Mouse (Mus musculus) large intestine, adult 2 months (tissue): ENCODE measurements around the gene Actn3. TPM values are rescaled to one million over a fixed set of nuclear protein-coding genes. Genes with fewer than 3 reads are reported as not detected.
"Not testable (repeated sequence)": the region's sequence is repeated elsewhere in the genome, so short reads cannot be mapped to it uniquely, and the experiment has no call there.

ENCODE experiments used
- DNase-seq: peaks from one replicate; pipeline ENCODE4 v3.0.0-alpha.2; 2012; ENCODE audit warnings: low read depth, low spot score
- WGBS: fragments of 180-500 bp; shearing (Covaris S2); methylation state at CpG from one replicate; pipeline ENCODE4 v1.1.7; 2018; 5-methylcytosine and 5-hydroxymethylcytosine counted together
- polyA plus RNA-seq: library from polyadenylated mRNA; depleted of rRNA; stranded (reverse); fragments of >200 nt; gene quantifications from 2 replicates; pipeline ENCODE4 v1.2.3, GENCODE M21; 2012

Gene Actn3
- polyA plus RNA-seq, 1 experiment: 0.66 TPM

DNA sequence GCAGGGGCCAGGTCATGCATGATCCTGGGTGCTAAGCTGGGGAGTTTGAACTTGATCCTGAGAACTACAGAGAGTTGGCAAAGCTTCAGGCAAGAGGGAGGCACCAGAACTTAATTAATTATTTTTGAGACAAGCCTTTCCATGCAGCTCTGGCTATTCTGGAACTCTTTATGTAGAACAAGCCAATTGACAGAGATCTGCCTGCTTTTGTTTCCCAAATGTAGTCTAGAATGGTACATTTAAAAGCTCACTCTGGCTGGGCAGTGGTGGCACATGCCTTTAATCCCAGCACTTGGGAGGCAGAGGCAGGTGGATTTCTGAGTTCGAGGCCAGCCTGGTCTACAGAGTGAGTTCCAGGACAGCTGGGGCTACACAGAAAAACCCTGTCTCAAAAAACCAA lies 3.1 kb downstream of the Actn3 start:
- not testable (repeated sequence) for DNase-seq
- 92% methylated on average over 1 of the region's 1 CpGs for WGBS

DNA sequence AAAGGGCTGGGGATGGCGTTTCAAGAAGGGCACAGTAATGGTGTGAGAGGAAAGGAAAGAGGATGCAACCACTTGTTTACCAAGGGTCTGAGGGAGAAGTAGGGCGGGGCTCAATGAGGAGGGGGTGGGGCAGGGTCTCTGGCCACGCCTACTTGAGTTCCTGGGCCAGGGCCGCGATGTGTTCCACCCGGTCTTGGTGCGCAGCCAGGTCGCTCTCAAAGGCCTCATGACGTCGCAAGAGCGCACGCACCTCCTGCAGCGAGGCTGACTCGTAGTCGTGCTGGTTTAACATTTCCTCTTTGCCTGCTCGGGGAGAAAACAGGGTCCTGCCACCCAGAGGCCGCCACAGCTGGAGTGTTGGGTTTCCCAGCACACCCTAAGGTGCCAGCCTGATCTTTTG lies 12.6 kb downstream of the Actn3 start:
- DNase-seq: no peak
- whole genome bisulfite sequencing: 3% methylated on average over 17 of the region's 17 CpGs

DNA sequence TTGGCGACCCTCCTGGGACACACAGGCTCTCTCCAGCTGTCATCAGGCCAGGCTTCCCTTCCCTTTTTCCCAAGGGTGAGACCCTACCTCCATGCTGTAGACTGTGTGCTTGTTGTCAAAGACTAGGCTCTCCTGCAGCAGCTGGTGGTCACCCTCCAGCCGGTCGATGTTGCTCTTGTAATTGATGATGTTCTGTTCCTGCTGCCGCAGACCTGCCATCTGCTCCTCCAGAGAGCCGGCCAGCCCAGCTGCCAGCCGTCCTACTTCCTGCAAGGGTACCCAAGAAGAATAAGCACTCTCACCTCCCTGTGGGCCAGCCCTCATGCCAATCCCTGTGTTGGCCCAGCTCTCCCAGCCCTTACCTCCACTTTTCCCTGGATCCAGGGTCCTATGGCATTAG lies 14.7 kb downstream of the Actn3 start:
- DNase-seq: no peak
- WGBS: 71% methylated on average over 6 of the region's 6 CpGs

DNA sequence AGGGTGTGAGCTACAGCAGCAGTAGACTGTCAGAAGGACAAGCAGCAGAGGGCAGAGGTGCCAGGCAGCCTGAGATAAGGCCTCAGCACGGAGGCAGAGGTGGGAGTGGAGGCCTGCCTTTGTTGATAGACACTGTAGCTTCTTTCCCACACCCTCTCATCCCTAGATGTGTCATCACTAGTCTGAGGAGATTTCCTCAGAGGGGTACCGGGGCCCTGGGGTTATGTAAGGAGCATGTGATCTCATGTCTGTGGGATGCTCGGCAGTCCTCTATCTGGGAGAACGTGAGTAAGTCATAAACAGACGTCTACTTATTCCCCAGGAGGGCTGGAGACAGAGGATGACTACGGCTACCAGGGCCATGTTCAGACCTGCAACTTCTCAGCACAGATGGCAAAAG lies 18.6 kb downstream of the Actn3 start:
- no peak for DNase-seq
- 62% methylated on average over 6 of the region's 6 CpGs for WGBS

DNA sequence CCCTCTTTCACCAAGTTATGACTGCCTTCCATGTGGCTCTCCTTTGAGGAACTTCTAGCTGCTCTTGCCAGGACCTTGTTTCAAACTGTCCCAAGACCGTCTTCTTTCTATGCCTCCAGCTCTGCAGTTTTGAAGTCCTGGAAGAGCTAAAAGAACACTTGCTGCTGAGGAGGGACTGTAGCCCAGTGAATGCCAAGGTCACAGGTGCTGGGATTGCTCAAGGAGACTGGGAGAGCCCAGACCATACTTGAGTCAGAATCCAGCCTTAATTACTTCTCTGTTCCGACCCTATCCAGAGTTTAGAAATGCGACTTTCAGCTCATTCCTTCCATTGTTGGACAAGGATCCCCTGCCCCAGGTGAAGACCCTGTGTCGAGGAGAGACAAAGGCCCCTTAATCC lies 21.8 kb downstream of the Actn3 start:
- no peak for DNase-seq
- WGBS: 81% methylated on average over 4 of the region's 4 CpGs

DNA sequence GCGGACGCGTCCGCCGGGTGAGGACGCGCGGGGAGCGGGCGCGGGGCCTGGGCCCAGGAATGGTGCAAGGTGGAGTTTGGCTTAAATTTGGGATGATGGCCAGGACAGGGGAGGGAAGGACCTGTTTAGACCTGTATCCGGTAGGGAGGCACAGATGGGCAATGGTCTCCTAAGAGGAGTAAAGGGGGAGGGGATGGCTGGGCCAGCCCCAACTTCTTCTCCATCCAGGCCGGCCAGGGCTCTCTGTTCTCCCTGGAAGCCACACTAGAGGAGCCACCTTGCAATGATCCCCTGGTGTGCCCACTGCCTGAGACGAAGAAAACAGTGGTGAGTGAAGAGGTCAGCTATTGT lies 22.3 kb downstream of the Actn3 start:
- WGBS: 8% methylated on average over 14 of the region's 14 CpGs
- no peak for DNase-seq

DNA sequence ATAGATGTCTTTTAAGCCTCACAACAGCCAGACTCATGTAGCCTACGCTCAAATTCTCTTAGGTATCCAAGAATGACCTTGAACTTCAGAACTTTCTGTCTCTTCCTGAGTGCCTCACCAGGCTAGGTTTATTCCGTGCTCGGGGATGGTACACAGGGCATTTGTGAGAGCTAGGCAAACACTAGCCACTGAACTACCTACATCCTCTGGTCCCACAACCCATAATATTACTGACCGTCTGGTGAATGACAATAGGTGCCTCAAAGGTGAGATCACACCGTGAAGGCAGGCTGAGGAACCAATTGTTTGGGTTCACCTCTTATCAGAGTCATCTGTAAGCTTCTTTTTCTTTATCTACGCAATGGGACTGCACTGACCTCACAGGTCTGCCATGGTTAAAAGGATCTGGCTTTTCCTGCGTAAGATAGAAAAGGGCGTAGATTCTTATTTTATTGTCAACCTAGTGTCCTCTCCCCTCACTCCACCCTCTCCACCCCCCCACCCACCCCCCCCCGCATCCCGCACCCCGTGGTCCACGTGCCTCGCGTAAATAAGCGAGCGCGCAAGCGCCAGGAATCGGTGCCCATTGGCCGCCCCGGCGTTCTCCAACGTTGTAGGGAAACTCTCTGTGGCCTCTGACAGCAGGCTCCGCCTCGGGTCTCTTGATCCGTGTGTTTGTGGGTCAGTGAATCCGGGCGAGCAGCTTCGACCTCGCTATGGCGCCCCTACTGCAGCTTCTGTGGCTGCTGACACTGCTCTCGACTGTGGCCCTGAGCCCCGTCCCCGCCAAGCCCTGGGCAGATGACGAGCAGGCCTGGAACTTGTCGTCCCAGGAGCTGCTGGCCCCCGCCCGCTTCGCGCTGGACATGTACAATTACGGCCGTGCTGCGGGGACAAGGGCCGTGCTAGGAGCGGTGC lies 22.9 kb downstream of the Actn3 start, which contains the start of gene Ctsf:
Gene Ctsf, plus strand, starts transcription at position 579 of the 918 bp plus-strand sequence.
- no peak for DNase-seq
- WGBS: 2% methylated on average over 45 of the region's 45 CpGs

DNA sequence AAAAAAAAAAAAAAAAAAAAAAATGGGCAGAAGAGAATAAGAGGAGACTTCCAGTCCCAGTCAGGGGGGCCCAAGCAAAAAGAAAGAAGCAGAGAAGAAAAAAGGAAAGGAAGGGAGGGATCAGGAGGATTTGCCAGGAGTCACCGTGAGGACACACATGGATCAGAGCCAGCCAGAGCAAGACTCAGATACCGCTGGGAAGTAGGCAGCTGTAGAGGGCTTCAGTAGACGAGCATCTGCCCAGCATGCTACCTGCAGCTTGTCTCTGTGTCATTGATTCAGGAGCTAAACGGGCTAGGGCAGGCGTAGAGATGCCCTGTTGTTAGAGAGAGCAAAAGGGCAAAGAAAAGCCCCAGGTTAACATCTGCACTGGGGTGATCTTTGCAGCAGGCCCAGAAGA lies 27.4 kb downstream of the Actn3 start:
- no peak for DNase-seq
- 50% methylated on average over 5 of the region's 5 CpGs for WGBS

DNA sequence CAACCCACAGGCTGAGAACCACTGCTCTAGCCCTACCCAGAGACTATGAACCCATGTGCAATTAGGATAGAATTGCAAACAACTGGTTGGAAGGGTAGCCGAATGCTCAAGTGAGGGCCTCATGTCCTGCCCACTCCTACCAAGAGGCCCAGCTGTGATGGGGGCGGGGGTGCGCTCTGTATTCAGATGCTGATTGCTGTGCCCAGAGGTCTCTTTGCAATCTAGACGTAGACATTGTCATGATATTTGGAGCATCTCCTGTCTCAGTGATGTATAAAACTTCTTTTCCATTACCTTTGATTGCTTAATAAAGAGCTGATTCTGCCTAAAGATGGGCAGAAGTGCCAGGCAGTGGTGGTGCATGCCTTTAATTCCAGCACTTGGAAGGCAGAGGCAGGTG lies 27.9 kb downstream of the Actn3 start:
- DNase-seq: no peak
- WGBS: 53% methylated on average over 4 of the region's 4 CpGs

DNA sequence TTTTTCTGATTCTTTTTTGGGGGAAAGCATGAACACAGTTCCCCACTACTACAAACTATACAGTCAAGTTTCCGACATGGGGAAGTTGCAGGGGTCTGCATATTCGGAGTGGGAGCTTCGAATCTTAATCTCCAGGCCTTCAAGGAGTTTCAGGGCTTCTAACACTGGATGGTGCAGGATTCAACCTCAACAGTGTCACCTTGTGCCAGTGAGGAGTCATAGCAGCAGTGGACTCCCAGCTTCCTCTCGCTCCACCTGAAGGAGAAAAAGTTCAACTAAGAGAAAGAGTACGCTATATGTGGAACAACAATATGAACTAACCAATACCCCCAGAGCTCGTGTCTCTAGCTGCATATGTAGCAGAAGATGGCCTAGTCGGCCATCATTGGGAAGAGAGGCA lies 30.2 kb downstream of the Actn3 start:
- WGBS: 18% methylated on average over 7 of the region's 7 CpGs
- no peak for DNase-seq

DNA sequence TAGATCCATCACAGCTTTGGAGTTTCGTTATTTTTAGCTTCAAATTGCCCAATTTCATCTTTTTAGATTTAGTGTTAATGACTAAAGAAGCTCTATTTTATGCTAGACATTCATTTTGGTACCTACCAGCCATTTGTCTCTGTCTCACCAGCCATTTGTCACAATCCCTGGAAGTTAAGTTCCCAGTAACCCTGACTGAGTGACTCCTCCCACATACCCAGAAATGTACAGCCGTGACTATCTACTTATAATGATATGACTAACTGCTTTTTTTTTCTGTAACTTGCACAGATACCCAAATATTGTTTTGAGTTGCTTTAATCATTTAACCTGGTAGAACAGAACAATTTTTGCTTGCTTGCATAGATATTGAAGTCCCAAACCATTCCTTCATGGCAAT lies 31.9 kb downstream of the Actn3 start:
- no peak for DNase-seq
- WGBS: 67% methylated on average over 2 of the region's 2 CpGs

DNA sequence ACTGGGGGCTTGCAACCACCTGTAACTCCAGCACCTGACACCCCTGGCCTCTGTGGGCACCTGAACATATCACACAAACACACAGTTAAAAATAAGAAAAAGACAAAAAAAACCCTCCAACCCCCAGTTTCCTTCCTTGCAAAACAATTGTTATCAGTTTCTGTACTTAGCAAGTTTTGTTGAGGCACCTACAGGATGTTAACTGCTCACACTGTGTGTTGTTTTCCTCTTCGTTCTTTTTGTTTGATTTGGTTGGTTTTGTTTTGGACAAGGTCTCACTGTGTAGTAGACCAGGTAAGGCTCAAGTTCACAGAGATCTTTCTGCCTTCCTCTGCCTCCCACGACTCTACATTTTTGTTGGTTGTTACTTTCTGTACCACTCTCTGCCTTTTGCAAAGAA lies 35.1 kb downstream of the Actn3 start:
- 47% methylated on average over 2 of the region's 2 CpGs for WGBS

DNA sequence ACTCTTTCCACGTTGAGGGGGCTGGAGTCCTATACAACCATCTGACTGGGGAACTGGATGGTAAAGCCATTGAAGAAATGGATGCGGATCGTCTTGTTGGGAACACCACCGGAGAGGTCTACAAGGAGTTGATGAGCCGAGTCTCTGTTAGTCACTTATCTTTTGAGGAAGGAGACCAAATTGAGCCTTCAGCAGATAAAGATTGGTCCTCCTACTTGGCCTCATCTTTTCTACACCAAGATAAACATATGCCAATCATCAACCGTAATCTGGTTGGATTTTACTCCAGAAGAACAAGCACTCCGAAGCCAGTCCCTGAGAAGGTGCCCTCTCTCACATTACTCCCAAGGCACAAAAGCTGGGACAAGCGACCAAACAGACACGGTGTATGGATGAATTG lies 36.9 kb downstream of the Actn3 start:
- DNase-seq: no peak
- 77% methylated on average over 9 of the region's 9 CpGs for WGBS

More for the DNA sequence above, 35.1 kb downstream of the Actn3 start:
- DNase-seq: no peak

DNA sequence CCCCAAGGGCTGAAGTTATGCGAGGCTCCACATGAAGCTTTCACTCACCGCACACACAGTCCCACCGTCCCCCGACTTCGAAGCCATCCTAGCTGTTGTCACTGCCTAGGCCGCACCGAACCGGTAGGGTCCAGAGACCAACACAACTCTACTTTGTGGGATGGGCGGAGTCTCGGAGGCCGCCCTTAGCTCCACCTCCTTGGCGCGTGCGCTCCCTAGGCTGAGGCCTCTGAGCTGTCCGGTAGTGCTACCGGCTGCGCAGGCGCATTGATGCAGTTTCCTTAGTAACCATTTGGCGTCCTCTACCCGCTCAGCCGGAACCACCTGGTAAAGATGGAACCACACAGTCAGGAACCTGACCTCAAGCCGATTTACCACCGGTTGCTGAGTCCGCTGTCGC lies 38.6 kb downstream of the Actn3 start, which contains the start of the genes Ccs and Ccdc87:
Gene Ccs, minus strand, starts transcription at position 184 of the 400 bp plus-strand sequence.
Gene Ccdc87, plus strand, starts transcription at position 218 of the 400 bp plus-strand sequence.
- under 1% methylated on average over 25 of the region's 25 CpGs for WGBS
- peak; percentile 90 for DNase-seq

DNA sequence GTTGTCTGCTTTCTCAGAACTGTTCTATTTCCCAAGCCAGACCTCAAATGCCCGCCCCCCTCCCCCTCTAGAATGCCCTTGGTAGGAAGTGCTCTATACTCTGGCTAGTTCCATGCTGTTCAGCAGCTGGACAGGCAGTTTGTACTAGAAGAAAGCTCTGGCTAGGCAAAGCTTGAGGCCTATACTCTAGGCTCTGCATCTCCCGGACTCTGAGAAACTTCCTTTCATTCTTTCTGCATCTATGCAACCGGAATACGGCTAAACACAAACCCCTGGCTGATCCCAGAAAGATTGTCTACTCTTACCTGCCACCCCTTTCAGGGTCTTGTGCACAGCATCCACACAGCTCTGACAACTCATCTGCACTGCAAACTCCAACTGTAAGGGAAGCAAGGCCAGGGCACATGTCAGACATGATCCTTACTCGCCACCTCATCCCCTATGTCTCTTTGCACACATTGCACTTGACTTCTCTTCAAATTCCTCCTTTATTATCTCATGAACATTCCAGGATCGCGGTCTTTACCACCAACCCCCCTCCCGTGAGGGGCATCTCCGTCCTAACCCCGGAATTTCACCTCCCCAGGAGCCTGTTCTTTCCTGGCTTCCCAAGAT lies 39.1 kb downstream of the Actn3 start:
- WGBS: 12% methylated on average over 10 of the region's 10 CpGs
- no peak for DNase-seq

DNA sequence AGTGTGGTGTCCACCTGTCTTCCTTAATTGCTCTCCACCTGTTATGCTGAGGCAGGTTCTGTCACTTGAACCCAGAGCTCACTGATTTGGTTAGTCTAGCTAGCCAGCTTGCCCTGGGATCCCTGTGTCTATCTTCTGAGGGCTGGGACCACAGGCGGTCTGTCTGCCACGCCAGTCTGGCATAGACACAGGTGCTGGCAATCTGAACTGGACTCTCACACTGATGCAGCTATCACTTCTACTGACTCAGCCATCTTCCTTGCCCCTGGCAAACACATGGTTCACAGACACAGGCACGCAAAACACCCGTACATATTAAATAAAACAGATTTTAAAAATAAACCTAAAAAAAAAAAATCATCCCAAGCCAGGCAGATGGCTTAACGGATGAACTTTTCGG lies 40.7 kb downstream of the Actn3 start:
- DNase-seq: no peak
- WGBS: 94% methylated on average over 6 of the region's 6 CpGs

DNA sequence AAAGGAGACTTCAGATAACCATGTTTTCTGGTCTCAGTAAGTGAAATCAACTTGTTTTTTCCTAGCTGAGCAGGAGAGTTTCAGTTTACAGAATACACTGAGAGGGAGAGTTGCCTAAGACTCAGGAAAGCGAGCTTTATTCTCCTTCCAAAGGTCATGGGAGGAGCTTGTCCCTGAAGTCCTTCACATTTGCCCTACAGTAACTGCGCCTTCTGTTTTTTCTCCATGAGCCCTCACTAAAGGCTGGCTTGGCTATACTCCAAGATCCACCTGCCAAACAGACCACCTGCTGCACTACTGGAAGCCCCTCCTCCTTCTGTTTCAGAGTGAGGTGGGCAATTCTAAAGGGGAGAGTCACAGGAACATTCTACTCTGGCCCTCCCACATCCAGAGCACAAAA lies 41.6 kb downstream of the Actn3 start:
- WGBS: 33% methylated on average over 2 of the region's 2 CpGs
- DNase-seq: no peak

DNA sequence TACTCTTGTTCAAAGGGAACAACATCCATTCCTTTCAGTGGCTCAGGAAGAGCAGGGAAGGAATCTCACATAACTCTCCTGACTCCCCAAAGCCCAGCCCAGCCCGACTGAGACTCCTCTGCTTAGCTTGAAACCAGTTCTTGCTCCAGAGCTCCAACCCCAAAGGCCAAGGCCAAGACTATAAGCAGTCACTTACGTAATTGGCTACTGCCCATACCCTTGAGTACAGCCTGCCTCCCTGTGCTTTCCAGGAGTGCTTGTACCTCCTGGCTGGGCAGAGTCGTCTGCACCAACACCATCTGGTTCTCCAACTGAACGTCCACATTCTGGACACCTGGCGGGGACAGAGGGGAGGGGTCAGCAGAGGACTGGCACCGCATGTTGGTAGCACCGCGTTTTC lies 43.7 kb downstream of the Actn3 start:
- 82% methylated on average over 8 of the region's 8 CpGs for WGBS
- no peak for DNase-seq

DNA sequence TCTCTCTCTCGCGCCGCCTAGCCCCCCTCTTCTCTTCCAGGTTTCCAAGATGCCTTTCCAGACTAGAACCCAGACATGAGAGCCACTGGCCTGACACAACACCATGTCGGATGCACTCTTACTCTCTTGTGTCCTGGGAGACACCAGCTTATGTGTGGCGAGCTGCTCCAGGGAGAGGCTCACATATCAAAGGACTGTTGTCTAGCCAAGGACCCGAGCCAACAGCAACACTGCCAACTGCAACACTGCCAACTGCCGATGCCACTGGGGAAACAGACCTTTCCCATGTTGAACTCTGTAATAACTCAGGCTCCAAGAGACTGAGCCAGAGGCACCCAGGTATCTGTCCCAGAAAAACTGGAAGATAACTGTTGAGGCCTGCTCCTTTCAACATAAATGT lies 48.6 kb downstream of the Actn3 start:
- 21% methylated on average over 7 of the region's 7 CpGs for WGBS
- DNase-seq: no peak

DNA sequence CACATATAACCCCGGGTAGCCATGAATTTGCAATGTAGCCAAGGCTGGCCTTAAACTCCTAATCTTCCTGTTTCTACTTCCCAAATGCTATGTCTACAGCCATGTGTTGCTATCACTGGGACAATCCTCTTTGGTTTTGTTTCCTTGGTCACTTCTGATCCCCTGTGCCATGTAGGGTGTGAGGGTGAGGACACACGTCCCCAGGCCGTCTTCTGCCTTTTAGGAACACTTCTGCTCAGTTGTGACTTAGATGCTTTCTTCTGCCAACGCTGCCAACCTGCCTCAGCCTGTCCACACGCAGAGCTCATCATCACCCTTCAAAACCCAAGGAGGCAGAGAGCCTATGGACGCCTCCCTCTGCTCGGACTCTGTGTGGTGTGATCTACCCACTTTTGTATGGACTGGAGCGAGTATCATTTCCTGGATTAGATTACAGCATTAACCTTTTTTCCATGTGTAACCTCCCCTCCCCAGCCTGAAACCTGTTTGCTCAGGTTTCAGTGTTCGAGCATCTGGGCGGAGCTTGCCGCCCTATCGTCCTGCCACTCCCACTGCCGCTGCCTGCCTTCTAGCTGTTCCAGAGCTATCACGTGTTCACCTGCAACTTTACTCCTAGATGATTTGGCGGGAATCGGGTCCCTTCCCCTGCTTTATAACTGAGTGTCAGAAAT lies 49.1 kb downstream of the Actn3 start:
- WGBS: 35% methylated on average over 16 of the region's 16 CpGs
- DNase-seq: no peak
